Mouse (Mus musculus) G1E (cell line): ENCODE results near the gene Pam. TPM values are rescaled to one million over a fixed set of nuclear protein-coding genes. Genes with fewer than 3 reads are reported as not detected.

ENCODE experiments used
- ATAC-seq: 2 replicates; pipeline ENCODE4 v1.8.0; 2016; ENCODE audit warnings: mild to moderate bottlenecking; ENCODE audit not compliant: insufficient number of reproducible peaks, poor library complexity, low FRiP score, severe bottlenecking; ENCODE audit errors: extremely low read depth
- DNase-seq: peaks from one replicate; pipeline ENCODE4 v3.0.0; 2012; ENCODE audit warnings: low spot score
- H3K27me3 ChIP-seq: 2 replicates; pipeline ENCODE4 v1.6.1; 2012; ENCODE audit warnings: mild to moderate bottlenecking, low read length, inconsistent platforms; ENCODE audit not compliant: insufficient read depth
- H3K36me3 ChIP-seq: replicated peaks from 2 replicates; pipeline ENCODE3; 2012; ENCODE audit warnings: mild to moderate bottlenecking, inconsistent platforms
- H3K4me1 ChIP-seq: 2 replicates; pipeline ENCODE4 v1.6.1; 2012; ENCODE audit warnings: low read depth, low read length, inconsistent platforms, mixed read lengths; ENCODE audit not compliant: insufficient read depth
- H3K4me3 ChIP-seq: 2 replicates; pipeline ENCODE4 v1.5.1; 2012; ENCODE audit warnings: low read depth, mild to moderate bottlenecking, inconsistent platforms, low read length, moderate library complexity, mixed read lengths
- H3K9me3 ChIP-seq: replicated peaks from 2 replicates; pipeline ENCODE4 v1.6.1; 2012; ENCODE audit warnings: inconsistent platforms
- CTCF ChIP-seq: IDR thresholded peaks from 2 replicates; pipeline ENCODE4 v1.5.1; 2012; ENCODE audit warnings: low read depth, low read length, inconsistent platforms, mixed read lengths
- GATA1 ChIP-seq: IDR thresholded peaks from 2 replicates; pipeline ENCODE4 v1.6.1; 2012; ENCODE audit warnings: borderline replicate concordance, low read length, inconsistent platforms, mixed read lengths
- GATA2 ChIP-seq: IDR thresholded peaks from 2 replicates; pipeline ENCODE4 v1.6.1; 2012; ENCODE audit warnings: low read depth, low read length, inconsistent platforms, borderline replicate concordance
- POLR2AphosphoS5 ChIP-seq: IDR thresholded peaks from 2 replicates; pipeline ENCODE4 v1.6.1; 2012; ENCODE audit warnings: low read depth, low read length, inconsistent platforms; ENCODE audit not compliant: insufficient replicate concordance
- TAL1 ChIP-seq: conservative IDR thresholded peaks from 2 replicates; pipeline ENCODE4 v1.6.1; 2012; ENCODE audit warnings: low read depth, low read length, inconsistent platforms, mixed read lengths
- polyA plus RNA-seq: library from polyadenylated mRNA; stranded (reverse); fragments of >175 nt; gene quantifications from 2 replicates; pipeline ENCODE4 v1.2.3, GENCODE M21; 2012
- total RNA-seq, 2 experiments: library from RNA; stranded (forward) in 1 of 2; stranded (reverse) in 1 of 2; fragments of 200-1000 nt in 1 of 2; fragments of >200 nt in 1 of 2; fragmentation: Nextera tagmentation in 1 of 2; gene quantifications; 2 replicates each; pipeline ENCODE4 v1.2.3; 2014 to 2017

The Pam gene
- total and polyA plus RNA-seq, 3 experiments, result 0.60 TPM; not detected in 2

- Histone ChIP-seq H3K4me3 (no peak overlapping the region), H3K36me3 (no peaks in the 10 kb centered on the region), H3K27me3 (peaks cover 2% of the 10 kb centered on the region; the same call in 1 of the 2 replicates), H3K9me3 (no peaks in the 10 kb centered on the region), H3K4me1 (no peaks in the 10 kb centered on the region)
- DNase-seq, result no peak
- TF ChIP-seq GATA1 (no peak), TAL1 (no peak), GATA2 (no peak), CTCF (no peak), POLR2AphosphoS5 (no peak)
- no peak for ATAC-seq
Measured at GRCm38 (mm10) chr1:97804520-97804919, 290.9 kb downstream of the Pam start.

GRCm38 (mm10) chr1:97802207-97802902 is 293.1 kb downstream of the Pam start:
- no peak overlapping the region for H3K4me3 ChIP-seq
- peak; percentile 61 for ATAC-seq
- no peaks in the 10 kb centered on the region for H3K9me3 ChIP-seq
- TF ChIP-seq TAL1 (no peak), CTCF (peak; percentile 19; the same call in 1 of the 2 replicates)
- H3K4me1 ChIP-seq, result no peaks in the 10 kb centered on the region
- DNase-seq, result peak; percentile 6
- H3K27me3 ChIP-seq, result peaks cover 2% of the 10 kb centered on the region; the same call in 1 of the 2 replicates
- no peaks in the 10 kb centered on the region for H3K36me3 ChIP-seq

- Histone ChIP-seq H3K4me1 (no peaks in the 10 kb centered on the region), H3K4me3 (no peak overlapping the region), H3K36me3 (peaks cover 10% of the 10 kb centered on the region), H3K27me3 (peaks cover 2% of the 10 kb centered on the region; the same call in 1 of the 2 replicates), H3K9me3 (no peaks in the 10 kb centered on the region)
- DNase-seq (no peak), ATAC-seq (no peak)
- TF ChIP-seq TAL1 (no peak), GATA1 (no peak)
Measured at GRCm38 (mm10) chr1:97795936-97796335, 299.5 kb downstream of the Pam start.

- ATAC-seq, result no peak
- no peak for DNase-seq
- no peak for TF ChIP-seq GATA2
- no peak for TF ChIP-seq POLR2AphosphoS5
- TF ChIP-seq TAL1, result no peak
- TF ChIP-seq CTCF, result no peak
- TF ChIP-seq GATA1, result no peak
- Histone ChIP-seq H3K27me3 (no peaks in the 10 kb centered on the region), H3K4me3 (no peak overlapping the region), H3K9me3 (no peaks in the 10 kb centered on the region), H3K4me1 (no peaks in the 10 kb centered on the region), H3K36me3 (peaks cover 12% of the 10 kb centered on the region)
Measured at GRCm38 (mm10) chr1:97794110-97794509, 301.3 kb downstream of the Pam start.

- H3K36me3 ChIP-seq, result peaks cover 44% of the 10 kb centered on the region
- ATAC-seq, result no peak
Measured at GRCm38 (mm10) chr1:97788490-97788889, 307.0 kb downstream of the Pam start.

GRCm38 (mm10) chr1:97787674-97788073 is 307.8 kb downstream of the Pam start:
- TF ChIP-seq CTCF (no peak), POLR2AphosphoS5 (no peak), GATA1 (no peak), TAL1 (no peak), GATA2 (no peak)
- peaks cover 41% of the 10 kb centered on the region for H3K36me3 ChIP-seq
- no peaks in the 10 kb centered on the region for H3K9me3 ChIP-seq
- no peak for ATAC-seq
- no peak overlapping the region for H3K4me3 ChIP-seq
- H3K27me3 ChIP-seq, result no peaks in the 10 kb centered on the region
- no peak for DNase-seq
- H3K4me1 ChIP-seq, result no peaks in the 10 kb centered on the region; the same call in 1 of the 2 replicates

More at GRCm38 (mm10) chr1:97788490-97788889, 307.0 kb downstream of the Pam start:
- no peak for DNase-seq
- TF ChIP-seq POLR2AphosphoS5 (no peak), TAL1 (no peak), GATA2 (no peak), GATA1 (no peak), CTCF (no peak)
- Histone ChIP-seq H3K27me3 (no peaks in the 10 kb centered on the region), H3K4me1 (no peaks in the 10 kb centered on the region; the same call in 1 of the 2 replicates), H3K4me3 (no peak overlapping the region), H3K9me3 (no peaks in the 10 kb centered on the region)
